Mouse (Mus musculus) heart, postnatal 14 days (tissue): Measurements from ENCODE around the gene Gm20219. TPM values are rescaled to one million over a fixed set of nuclear protein-coding genes. Genes with fewer than 3 reads are reported as not detected.

ENCODE experiments used
- total RNA-seq, 2 experiments: library from RNA; stranded (reverse); gene quantifications; 2 replicates each; pipeline ENCODE4 v1.2.3; 2021

Gm20219 gene
- total RNA-seq, 2 experiments from 2014 or later, result 0.43 to 0.51 TPM

Other genes with a start within 250 kb of the Gm20219 start
- gene Kdm4b, start 228.3 kb downstream of the Gm20219 start, total RNA-seq, result 10 to 100 TPM; 44.3 to 44.9 TPM
- gene Ptprs, start 77.9 kb downstream of the Gm20219 start, total RNA-seq, result 10 to 100 TPM; 60.3 to 64.8 TPM
- not detected for gene Znrf4, start 42.0 kb downstream of the Gm20219 start, total RNA-seq
- 10 to 100 TPM; 62.2 to 65.6 TPM for gene Safb2, start 30.2 kb upstream of the Gm20219 start, total RNA-seq
- gene Safb, start 30.4 kb upstream of the Gm20219 start, total RNA-seq, result 10 to 100 TPM; 78.1 to 88.8 TPM
- 100 to 1,000 TPM; 347 to 349 TPM for gene 2410015M20Rik, start 55.4 kb upstream of the Gm20219 start, total RNA-seq
- gene Rpl36, start 59.0 kb upstream of the Gm20219 start, total RNA-seq, result 100 to 1,000 TPM; 717 to 746 TPM
- 100 to 1,000 TPM in 1 of 2 experiments, 10 to 100 TPM in 1; 97.3 to 104 TPM for gene Lonp1, start 72.5 kb upstream of the Gm20219 start, total RNA-seq
- not detected for gene Catsperd, start 73.8 kb upstream of the Gm20219 start, total RNA-seq
- 10 to 100 TPM; 41.8 to 44.7 TPM for gene Ranbp3, start 118.9 kb upstream of the Gm20219 start, total RNA-seq
- gene Ndufa11, start 163.4 kb upstream of the Gm20219 start, total RNA-seq, result 100 to 1,000 TPM; 796 to 811 TPM
- 1 to 10 TPM; 5.3 to 7.6 TPM for gene Vmac, start 163.6 kb upstream of the Gm20219 start, total RNA-seq
- 10 to 100 TPM; 19.7 to 20.0 TPM for gene Nrtn, start 203.1 kb upstream of the Gm20219 start, total RNA-seq
- gene Dus3l, start 210.4 kb upstream of the Gm20219 start, total RNA-seq, result 10 to 100 TPM; 19.6 to 21.6 TPM
- under 1 TPM; 0.48 to 0.49 TPM for gene Prr22, start 215.9 kb upstream of the Gm20219 start, total RNA-seq